Mouse (Mus musculus) intestine, embryonic 16.5 days (tissue): ENCODE measurements around the gene Hsp90aa1. TPM values are rescaled to one million over a fixed set of nuclear protein-coding genes. Genes with fewer than 3 reads are reported as not detected.
"Not testable (repeated sequence)": the region's sequence is repeated elsewhere in the genome, so short reads cannot be mapped to it uniquely, and the experiment has no call there.

ENCODE experiments used
- ATAC-seq: fragments of 200-750 bp; cut with Nextera tagmentation; 2 replicates; pipeline ENCODE4 v1.8.0; 2017; ENCODE audit warnings: moderate TSS enrichment, moderate library complexity
- H3K27ac ChIP-seq: fragments of 300-500 bp; sonication (generic); 2 replicates; pipeline ENCODE4 v1.5.1; 2014; ENCODE audit warnings: mild to moderate bottlenecking, low read length
- H3K27me3 ChIP-seq: fragments of 300-500 bp; sonication (generic); replicated peaks from 2 replicates; pipeline ENCODE4 v1.6.1; 2014; ENCODE audit warnings: low read length, control low read depth, mixed read lengths; ENCODE audit not compliant: control insufficient read depth, insufficient read depth
- H3K36me3 ChIP-seq: fragments of 300-500 bp; sonication (generic); 2 replicates; pipeline ENCODE4 v1.6.1; 2014; ENCODE audit warnings: low read length, control low read depth; ENCODE audit not compliant: control insufficient read depth, insufficient read depth
- H3K4me1 ChIP-seq: fragments of 300-500 bp; sonication (generic); 2 replicates; pipeline ENCODE4 v1.6.1; 2014; ENCODE audit warnings: low read length, control low read depth, mixed read lengths; ENCODE audit not compliant: control insufficient read depth, insufficient read depth
- H3K4me2 ChIP-seq: fragments of 300-500 bp; sonication (generic); 2 replicates; pipeline ENCODE4 v1.6.1; 2014; ENCODE audit warnings: low read depth, low read length, control low read depth
- H3K4me3 ChIP-seq: fragments of 300-500 bp; sonication (generic); 2 replicates; pipeline ENCODE4 v1.5.1; 2014; ENCODE audit warnings: mild to moderate bottlenecking, low read length
- H3K9ac ChIP-seq: fragments of 300-500 bp; sonication (generic); 2 replicates; pipeline ENCODE4 v1.6.1; 2014; ENCODE audit warnings: low read depth, low read length
- H3K9me3 ChIP-seq: fragments of 300-500 bp; sonication (generic); 2 replicates; pipeline ENCODE4 v1.6.1; 2016; ENCODE audit warnings: low read length, control low read depth; ENCODE audit not compliant: control insufficient read depth
- WGBS: fragments of 180-500 bp; shearing (Covaris S2); extraction: QIAGEN DNeasy Blood & Tissue Kit; methylation state at CpG from one replicate; pipeline ENCODE4 v1.1.7; 2014; 5-methylcytosine and 5-hydroxymethylcytosine counted together
- polyA plus RNA-seq: library from polyadenylated mRNA; unstranded; fragments of >200 nt; fragmentation: Nextera tagmentation; extraction: Ambion mirVana; gene quantifications from 2 replicates; pipeline ENCODE4 v1.2.1, GENCODE M21; 2015

Hsp90aa1 gene
- polyA plus RNA-seq, 1 experiment from 2014 or later: 790 TPM

GRCm38 (mm10) chr12:110703008-110703471 lies 512 bp upstream of the Hsp90aa1 start:
- H3K4me3 ChIP-seq: no peak overlapping the region
- no peaks in the 10 kb centered on the region for H3K27me3 ChIP-seq
- no peak overlapping the region for H3K27ac ChIP-seq
- no peaks in the 10 kb centered on the region for H3K36me3 ChIP-seq
- WGBS: 29% methylated on average over 8 of the region's 8 CpGs
- H3K9me3 ChIP-seq: no peaks in the 10 kb centered on the region
- H3K4me2 ChIP-seq: no peak overlapping the region
- peak; percentile 62 for ATAC-seq
- H3K4me1 ChIP-seq: peaks cover 12% of the 10 kb centered on the region; the same call in 1 of the 2 replicates
- peak overlapping the region; percentile 54 for H3K9ac ChIP-seq

GRCm38 (mm10) chr12:110701363-110701762 lies 1.2 kb downstream of the Hsp90aa1 start:
- Histone ChIP-seq H3K4me1 (peaks cover 11% of the 10 kb centered on the region; the same call in 1 of the 2 replicates), H3K27ac (0 out of 2 replicates have a peak overlapping the region, but pooled peaks have one; percentile 18), H3K9ac (peak overlapping the region; percentile 36; the same call in 1 of the 2 replicates)
- WGBS: 32% methylated on average over 3 of the region's 3 CpGs
- ATAC-seq, H3K27me3 ChIP-seq, H3K9me3 ChIP-seq, H3K4me3 ChIP-seq, H3K36me3 ChIP-seq, H3K4me2 ChIP-seq: not testable (repeated sequence)

GRCm38 (mm10) chr12:110700730-110701129 lies 1.8 kb downstream of the Hsp90aa1 start:
- Histone ChIP-seq H3K9me3 (no peaks in the 10 kb centered on the region), H3K9ac (no peak overlapping the region), H3K4me2 (no peak overlapping the region), H3K36me3 (no peaks in the 10 kb centered on the region), H3K27me3 (no peaks in the 10 kb centered on the region), H3K4me1 (peaks cover 10% of the 10 kb centered on the region; the same call in 1 of the 2 replicates), H3K27ac (no peak overlapping the region), H3K4me3 (no peak overlapping the region)
- no peak for ATAC-seq
- 70% methylated on average over 2 of the region's 2 CpGs for WGBS

- Histone ChIP-seq H3K9ac (peak overlapping the region; percentile 40; the same call in 1 of the 2 replicates), H3K4me2 (no peak overlapping the region), H3K4me1 (peaks cover 17% of the 10 kb centered on the region), H3K27ac (no peak overlapping the region), H3K27me3 (no peaks in the 10 kb centered on the region), H3K9me3 (no peaks in the 10 kb centered on the region), H3K4me3 (no peak overlapping the region), H3K36me3 (no peaks in the 10 kb centered on the region)
- no peak for ATAC-seq
- WGBS: 44% methylated on average over 2 of the region's 2 CpGs
These were observed 3.4 kb downstream of the Hsp90aa1 start for GRCm38 (mm10) chr12:110699171-110699547.

GRCm38 (mm10) chr12:110698523-110699170 lies 3.9 kb downstream of the Hsp90aa1 start:
- Histone ChIP-seq H3K36me3 (no peaks in the 10 kb centered on the region), H3K27ac (no peak overlapping the region; the same call in 1 of the 2 replicates), H3K27me3 (no peaks in the 10 kb centered on the region), H3K9me3 (no peaks in the 10 kb centered on the region), H3K4me3 (no peak overlapping the region), H3K4me2 (no peak overlapping the region), H3K9ac (peak overlapping the region; percentile 40; the same call in 1 of the 2 replicates), H3K4me1 (peaks cover 17% of the 10 kb centered on the region)
- no peak for ATAC-seq
- WGBS: 35% methylated on average over 15 of the region's 15 CpGs

- no peak overlapping the region for H3K4me3 ChIP-seq
- H3K27ac ChIP-seq: no peak overlapping the region
- H3K4me1 ChIP-seq: peaks cover 17% of the 10 kb centered on the region
- WGBS: 84% methylated on average over 1 of the region's 1 CpGs
- no peaks in the 10 kb centered on the region for H3K9me3 ChIP-seq
- no peak for ATAC-seq
- H3K36me3 ChIP-seq: no peaks in the 10 kb centered on the region
- H3K27me3 ChIP-seq: no peaks in the 10 kb centered on the region
- H3K9ac ChIP-seq: no peak overlapping the region
- H3K4me2 ChIP-seq: no peak overlapping the region
These were observed 4.4 kb downstream of the Hsp90aa1 start for GRCm38 (mm10) chr12:110698080-110698479.

- H3K27ac ChIP-seq: no peak overlapping the region
- H3K27me3 ChIP-seq: no peaks in the 10 kb centered on the region
- WGBS: 70% methylated on average over 5 of the region's 5 CpGs
- H3K36me3 ChIP-seq: no peaks in the 10 kb centered on the region
- peaks cover 17% of the 10 kb centered on the region for H3K4me1 ChIP-seq
- no peak overlapping the region for H3K9ac ChIP-seq
- no peaks in the 10 kb centered on the region for H3K9me3 ChIP-seq
- no peak overlapping the region for H3K4me3 ChIP-seq
- H3K4me2 ChIP-seq: no peak overlapping the region
- ATAC-seq: no peak
These were observed 5.1 kb downstream of the Hsp90aa1 start for GRCm38 (mm10) chr12:110697457-110697856.

- Histone ChIP-seq H3K4me3 (peak overlapping the region; percentile 99), H3K27ac (peak overlapping the region; percentile 82; the same call in 1 of the 2 replicates), H3K9ac (peak overlapping the region; percentile 93), H3K36me3 (peaks cover under 1% of the 10 kb centered on the region; the same call in 1 of the 2 replicates), H3K27me3 (no peaks in the 10 kb centered on the region), H3K9me3 (no peaks in the 10 kb centered on the region), H3K4me1 (peaks cover 17% of the 10 kb centered on the region), H3K4me2 (peak overlapping the region; percentile 80)
- no peak for ATAC-seq
- WGBS: 39% methylated on average over 9 of the region's 9 CpGs
These were observed 5.5 kb downstream of the Hsp90aa1 start for GRCm38 (mm10) chr12:110696975-110697400.

GRCm38 (mm10) chr12:110696173-110696974 lies 6.2 kb downstream of the Hsp90aa1 start:
- Histone ChIP-seq H3K4me1 (peaks cover 13% of the 10 kb centered on the region), H3K4me3 (peak overlapping the region; percentile 99), H3K4me2 (peak overlapping the region; percentile 80), H3K27ac (peak overlapping the region; percentile 94), H3K9me3 (no peaks in the 10 kb centered on the region), H3K36me3 (peaks cover 6% of the 10 kb centered on the region; the same call in 1 of the 2 replicates), H3K9ac (peak overlapping the region; percentile 100), H3K27me3 (no peaks in the 10 kb centered on the region)
- peak; percentile 95 for ATAC-seq
- under 1% methylated on average over 89 of the region's 89 CpGs for WGBS
